Mouse (Mus musculus) adrenal gland, adult (tissue): Measurements from ENCODE around the gene Phf24.
"Not testable (repeated sequence)": the region's sequence is repeated elsewhere in the genome, so short reads cannot be mapped to it uniquely, and the experiment has no call there.

Source experiments
- DNase-seq, 2 experiments: peaks; one replicate each; pipeline ENCODE4 v3.0.0; 2022 to 2023; ENCODE audit warnings: low spot score in 1 of 2; ENCODE audit not compliant: inconsistent age in 2 of 2

Gene Phf24

GRCm38 (mm10) chr4:42949051-42949675 lies 32.7 kb downstream of the Phf24 start:
- DNase-seq: no peak

- peak; percentile 98 to 99 for DNase-seq
Measured at GRCm38 (mm10) chr4:42949676-42950051, 33.2 kb downstream of the Phf24 start, which contains the start of gene Dnajb5. TSS of gene Dnajb5 (plus strand) at chr4:42949814.

GRCm38 (mm10) chr4:42950065-42950558 lies 33.7 kb downstream of the Phf24 start:
- peak; percentile 92 to 95 for DNase-seq

- DNase-seq: no peak
Measured at GRCm38 (mm10) chr4:42951206-42952195, 35.0 kb downstream of the Phf24 start.

GRCm38 (mm10) chr4:42952563-42952962 lies 36.1 kb downstream of the Phf24 start:
- DNase-seq: no peak

- DNase-seq: no peak
Measured at GRCm38 (mm10) chr4:42953435-42954094, 37.1 kb downstream of the Phf24 start.

GRCm38 (mm10) chr4:42954297-42954696 lies 37.8 kb downstream of the Phf24 start:
- DNase-seq: peak; percentile 61 to 87

- no peak for DNase-seq
Measured at GRCm38 (mm10) chr4:42955200-42955599, 38.7 kb downstream of the Phf24 start.

- DNase-seq: no peak
Measured at GRCm38 (mm10) chr4:42956581-42956980, 40.1 kb downstream of the Phf24 start.

GRCm38 (mm10) chr4:42957306-42957705 lies 40.8 kb downstream of the Phf24 start:
- no peak for DNase-seq

- no peak for DNase-seq
Measured at GRCm38 (mm10) chr4:42957979-42958378, 41.5 kb downstream of the Phf24 start.

GRCm38 (mm10) chr4:42958942-42959341 lies 42.5 kb downstream of the Phf24 start:
- DNase-seq: no peak

GRCm38 (mm10) chr4:42959382-42959781 lies 42.9 kb downstream of the Phf24 start:
- no peak for DNase-seq

GRCm38 (mm10) chr4:42961592-42961991 lies 45.1 kb downstream of the Phf24 start:
- peak; percentile 52 to 79 for DNase-seq

GRCm38 (mm10) chr4:42963480-42963879 lies 47.0 kb downstream of the Phf24 start:
- DNase-seq: no peak

- DNase-seq: peak in 1 of 2 experiments; percentile 78
Measured at GRCm38 (mm10) chr4:42965039-42965719, 48.7 kb downstream of the Phf24 start.

GRCm38 (mm10) chr4:42969304-42969703 lies 52.8 kb downstream of the Phf24 start, which contains the start of gene 1700022I11Rik:
TSS of gene 1700022I11Rik (plus strand) at chr4:42969604.
- no peak for DNase-seq

GRCm38 (mm10) chr4:42972952-42973351 lies 56.5 kb downstream of the Phf24 start:
- DNase-seq: no peak

GRCm38 (mm10) chr4:42973868-42974267 lies 57.4 kb downstream of the Phf24 start:
- peak; percentile 40 to 72 for DNase-seq

- DNase-seq: no peak
Measured at GRCm38 (mm10) chr4:42978062-42978461, 61.6 kb downstream of the Phf24 start.

GRCm38 (mm10) chr4:42980467-42980866 lies 64.0 kb downstream of the Phf24 start:
- DNase-seq: not testable (repeated sequence)
